Mouse (Mus musculus) embryonic facial prominence, embryonic 10.5 days (tissue): ENCODE data around the gene Gnai3. TPM values are rescaled to one million over a fixed set of nuclear protein-coding genes. Genes with fewer than 3 reads are reported as not detected.

ENCODE experiments used
- DNase-seq: peaks from one replicate; pipeline ENCODE4 v3.0.0-alpha.2; 2017; ENCODE audit warnings: low spot score
- H3K27ac ChIP-seq: fragments of 300-500 bp; sonication (generic); replicated peaks from 2 replicates; pipeline ENCODE4 v1.5.1; 2016; ENCODE audit warnings: mild to moderate bottlenecking
- H3K27me3 ChIP-seq: fragments of 300-500 bp; sonication (generic); replicated peaks from 2 replicates; pipeline ENCODE4 v1.6.1; 2016; ENCODE audit warnings: low read depth, mild to moderate bottlenecking; ENCODE audit not compliant: poor library complexity, severe bottlenecking
- H3K36me3 ChIP-seq: fragments of 300-500 bp; sonication (generic); replicated peaks from 2 replicates; pipeline ENCODE4 v1.6.1; 2016; ENCODE audit warnings: mild to moderate bottlenecking, moderate library complexity
- H3K4me1 ChIP-seq: fragments of 300-500 bp; sonication (generic); 2 replicates; pipeline ENCODE4 v1.6.1; 2016
- H3K4me3 ChIP-seq: fragments of 300-500 bp; sonication (generic); 2 replicates; pipeline ENCODE4 v1.5.1; 2016; ENCODE audit warnings: mild to moderate bottlenecking, moderate library complexity
- H3K9me3 ChIP-seq: fragments of 300-500 bp; sonication (generic); 2 replicates; pipeline ENCODE4 v1.6.1; 2016; ENCODE audit warnings: mild to moderate bottlenecking
- WGBS: fragments of 180-500 bp; shearing (Covaris S2); methylation state at CpG from one replicate; pipeline ENCODE4 v1.1.7; 2016; 5-methylcytosine and 5-hydroxymethylcytosine counted together
- polyA plus RNA-seq: library from polyadenylated mRNA; unstranded; fragments of >200 nt; fragmentation: Nextera tagmentation; extraction: Ambion mirVana; gene quantifications from 2 replicates; pipeline ENCODE4 v1.2.1, GENCODE M21; 2016

Gene Gnai3
- polyA plus RNA-seq, 1 experiment from 2014 or later = 194 TPM

DNA sequence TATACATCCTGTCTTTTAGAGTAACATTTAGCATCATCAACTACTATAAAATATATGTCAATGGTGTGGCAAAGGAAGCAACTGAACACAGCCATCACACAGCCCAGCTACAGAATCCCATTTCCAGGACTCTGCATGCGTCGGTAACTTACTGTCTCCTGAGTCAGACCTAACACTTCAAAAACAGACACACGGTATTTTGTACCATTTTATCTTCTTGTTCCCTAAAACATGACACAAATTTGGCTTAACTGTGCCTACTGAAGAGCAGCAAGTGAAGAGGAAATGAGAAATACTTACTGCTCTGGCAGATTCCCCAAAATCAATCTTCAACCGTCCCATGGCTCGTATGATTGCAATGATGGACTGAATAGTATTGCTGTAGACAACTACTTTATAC is 22.7 kb downstream of the Gnai3 start:
- H3K36me3 ChIP-seq = peaks cover 53% of the 10 kb centered on the region
- H3K4me1 ChIP-seq = peaks cover 3% of the 10 kb centered on the region
- WGBS = 95% methylated on average over 5 of the region's 5 CpGs
- H3K27ac ChIP-seq = no peak overlapping the region
- H3K4me3 ChIP-seq = no peak overlapping the region
- H3K27me3 ChIP-seq = no peaks in the 10 kb centered on the region
- no peaks in the 10 kb centered on the region for H3K9me3 ChIP-seq
- no peak for DNase-seq

DNA sequence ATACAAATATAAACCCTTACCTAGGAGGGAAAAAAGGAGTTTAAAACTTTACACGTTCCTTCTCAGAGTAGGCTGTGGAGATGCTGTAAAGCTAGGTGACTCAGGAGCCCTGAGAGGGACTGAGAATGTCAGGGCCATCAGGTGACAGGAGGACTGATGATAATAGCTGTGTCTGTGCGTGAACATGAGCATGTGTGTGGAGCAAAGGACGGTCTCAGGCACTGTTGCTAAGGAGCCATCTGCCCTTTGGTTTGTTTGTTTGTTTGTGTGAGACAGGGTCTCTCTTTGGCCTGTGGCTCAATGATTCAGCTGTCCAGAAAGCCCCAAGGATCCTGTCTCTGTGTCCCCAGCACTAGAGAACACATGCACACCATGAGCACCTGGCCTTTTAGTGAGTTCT is 24.8 kb downstream of the Gnai3 start:
- 89% methylated on average over 3 of the region's 3 CpGs for whole genome bisulfite sequencing
- no peaks in the 10 kb centered on the region for H3K27me3 ChIP-seq
- H3K27ac ChIP-seq = no peak overlapping the region
- no peaks in the 10 kb centered on the region for H3K4me1 ChIP-seq
- H3K36me3 ChIP-seq = peaks cover 73% of the 10 kb centered on the region
- no peak for DNase-seq
- no peaks in the 10 kb centered on the region for H3K9me3 ChIP-seq
- no peak overlapping the region for H3K4me3 ChIP-seq

DNA sequence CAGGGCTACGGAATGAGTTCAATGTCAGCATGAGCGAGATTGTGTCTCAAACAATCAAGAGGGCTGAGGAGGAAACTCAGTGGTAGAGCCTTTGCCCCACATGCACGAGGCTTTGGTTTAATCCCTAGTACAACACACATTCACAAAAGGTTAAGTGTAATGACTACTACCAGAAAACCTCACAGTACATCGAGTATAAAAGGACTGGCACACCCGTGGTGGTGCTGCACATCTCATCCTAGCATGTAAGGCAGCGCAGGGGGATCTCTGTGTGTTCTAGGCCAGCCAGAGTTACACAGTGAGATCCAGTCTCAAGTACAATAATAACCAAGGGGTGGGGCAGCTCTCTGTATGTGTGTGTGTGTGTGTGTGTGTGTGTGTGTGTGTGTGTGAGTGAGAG is 28.5 kb downstream of the Gnai3 start:
- no peaks in the 10 kb centered on the region for H3K9me3 ChIP-seq
- DNase-seq = no peak
- H3K27me3 ChIP-seq = no peaks in the 10 kb centered on the region
- no peak overlapping the region for H3K4me3 ChIP-seq
- H3K36me3 ChIP-seq = peaks cover 96% of the 10 kb centered on the region
- 92% methylated on average over 6 of the region's 6 CpGs for WGBS
- H3K27ac ChIP-seq = no peak overlapping the region
- no peaks in the 10 kb centered on the region for H3K4me1 ChIP-seq

DNA sequence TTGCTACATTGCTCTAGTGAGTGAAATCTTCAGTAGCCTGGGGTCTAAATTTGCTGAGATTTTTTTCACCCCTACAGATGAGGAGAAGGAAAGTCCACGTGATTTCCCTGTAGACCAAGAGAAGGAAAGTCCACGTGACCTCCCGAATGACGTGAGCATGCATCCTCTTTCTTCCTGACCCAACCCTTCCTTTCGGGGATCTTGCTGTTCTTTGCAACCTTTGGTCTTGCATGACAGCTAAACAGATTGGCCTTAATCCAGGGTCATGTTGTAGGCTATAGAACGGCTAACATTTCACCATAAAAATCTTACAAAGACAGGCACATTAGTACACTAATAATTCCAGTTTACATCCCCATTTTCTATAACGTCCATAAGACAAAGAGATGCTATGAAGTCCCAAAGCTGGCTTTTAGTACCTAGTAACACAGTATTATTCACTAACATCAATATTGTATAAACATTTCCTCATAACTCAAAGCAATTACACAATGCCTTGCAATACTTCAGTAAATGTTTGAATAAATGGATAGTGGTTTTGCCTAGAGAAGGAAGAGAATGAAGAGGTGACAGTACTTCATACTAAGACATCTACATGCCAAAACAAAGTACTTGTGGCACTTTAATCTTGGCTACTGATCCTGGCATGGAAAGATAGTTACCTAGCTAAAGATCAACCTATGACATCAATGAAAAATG is 32.2 kb downstream of the Gnai3 start:
- H3K27me3 ChIP-seq = no peaks in the 10 kb centered on the region
- H3K36me3 ChIP-seq = peaks cover 98% of the 10 kb centered on the region
- no peak for DNase-seq
- WGBS = 90% methylated on average over 7 of the region's 7 CpGs
- H3K4me1 ChIP-seq = no peaks in the 10 kb centered on the region
- no peak overlapping the region for H3K4me3 ChIP-seq
- H3K9me3 ChIP-seq = no peaks in the 10 kb centered on the region
- H3K27ac ChIP-seq = no peak overlapping the region

DNA sequence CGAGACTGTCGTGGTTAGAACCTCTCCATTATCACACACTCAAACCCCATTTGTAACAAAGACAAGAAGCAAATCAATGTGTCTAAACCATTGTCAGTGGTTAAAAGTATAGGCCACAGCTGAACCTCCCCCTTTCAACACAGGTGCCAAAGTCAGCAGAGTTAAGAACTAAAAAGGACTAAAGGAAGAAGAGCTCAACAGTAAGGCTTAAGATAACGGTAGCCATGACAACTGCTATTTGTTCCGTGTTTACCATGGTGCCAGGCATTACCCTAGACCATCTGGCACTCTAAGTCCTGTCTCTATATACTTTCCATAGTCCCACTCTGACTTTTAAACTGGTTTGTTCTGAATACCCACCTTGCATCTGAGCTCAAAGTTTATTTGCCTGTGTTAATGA is 33.3 kb downstream of the Gnai3 start:
- H3K9me3 ChIP-seq = no peaks in the 10 kb centered on the region
- no peak overlapping the region for H3K27ac ChIP-seq
- H3K4me1 ChIP-seq = no peaks in the 10 kb centered on the region
- no peaks in the 10 kb centered on the region for H3K27me3 ChIP-seq
- H3K4me3 ChIP-seq = no peak overlapping the region
- H3K36me3 ChIP-seq = peaks cover 98% of the 10 kb centered on the region
- DNase-seq = no peak
- WGBS = 91% methylated on average over 4 of the region's 4 CpGs

DNA sequence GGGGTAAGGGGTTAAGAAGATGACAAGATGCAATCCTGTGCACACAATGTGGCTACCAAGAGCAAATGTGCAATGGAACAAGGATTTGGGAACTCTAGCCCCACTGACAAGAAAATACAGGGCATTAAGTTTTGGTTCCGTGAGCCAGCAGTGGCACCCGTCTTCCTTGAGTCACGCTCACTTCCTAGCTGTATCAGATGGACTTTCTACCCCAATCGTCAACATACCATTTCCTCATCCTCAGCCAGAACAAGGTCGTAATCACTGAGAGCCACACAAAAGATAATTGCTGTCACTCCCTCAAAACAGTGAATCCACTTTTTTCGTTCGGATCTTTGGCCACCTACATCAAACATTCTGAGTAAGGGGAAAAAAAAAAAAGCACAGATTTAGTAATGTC is 33.7 kb downstream of the Gnai3 start:
- H3K9me3 ChIP-seq = no peaks in the 10 kb centered on the region

DNA sequence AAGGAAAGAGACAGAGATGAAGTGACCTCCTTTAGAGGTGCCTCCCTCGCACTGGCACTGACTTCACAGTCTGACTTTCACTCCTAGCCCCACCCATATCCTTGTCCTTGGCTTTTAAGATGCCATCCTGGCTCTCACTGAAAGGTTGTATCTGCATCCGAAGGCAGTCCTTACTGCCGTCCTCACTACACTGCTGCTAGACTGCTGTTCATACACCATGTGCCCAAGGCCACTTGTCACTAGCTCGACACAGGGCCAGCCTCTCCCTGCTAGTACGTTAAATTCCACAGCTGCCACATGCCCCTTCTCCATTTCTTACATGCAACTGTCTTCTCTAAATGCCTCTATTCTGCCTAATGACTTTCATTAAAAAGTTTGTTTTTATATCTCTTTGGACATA is 34.6 kb downstream of the Gnai3 start:
- Histone ChIP-seq H3K27ac (no peak overlapping the region), H3K4me1 (no peaks in the 10 kb centered on the region), H3K9me3 (no peaks in the 10 kb centered on the region), H3K36me3 (peaks cover 92% of the 10 kb centered on the region), H3K27me3 (no peaks in the 10 kb centered on the region), H3K4me3 (no peak overlapping the region)
- WGBS = 93% methylated on average over 5 of the region's 5 CpGs
- no peak for DNase-seq

More for the DNA sequence above, 33.7 kb downstream of the Gnai3 start:
- Histone ChIP-seq H3K27me3 (no peaks in the 10 kb centered on the region), H3K4me3 (no peak overlapping the region), H3K27ac (no peak overlapping the region), H3K36me3 (peaks cover 97% of the 10 kb centered on the region), H3K4me1 (no peaks in the 10 kb centered on the region)
- no peak for DNase-seq
- WGBS = 91% methylated on average over 7 of the region's 7 CpGs

DNA sequence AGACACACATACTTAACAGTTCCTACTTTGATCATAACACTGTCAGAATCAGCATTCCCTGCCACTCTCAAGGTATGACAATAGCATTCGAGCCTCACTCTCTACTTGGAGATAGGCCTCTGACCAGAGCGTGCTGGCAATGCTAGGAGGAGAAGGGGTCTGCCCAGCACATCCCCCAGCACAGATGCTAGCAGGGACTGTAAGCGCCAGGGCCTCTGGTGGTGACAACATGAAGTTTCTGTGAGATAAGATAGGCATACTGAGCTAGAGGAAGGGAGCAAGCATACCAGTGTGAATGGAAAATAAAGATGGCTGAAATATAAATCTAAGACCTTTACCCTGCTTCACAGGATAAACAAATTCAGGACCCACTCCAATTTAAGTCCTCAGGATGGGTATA is 40.7 kb downstream of the Gnai3 start:
- H3K36me3 ChIP-seq = peaks cover 48% of the 10 kb centered on the region
- 90% methylated on average over 3 of the region's 3 CpGs for WGBS
- DNase-seq = no peak

DNA sequence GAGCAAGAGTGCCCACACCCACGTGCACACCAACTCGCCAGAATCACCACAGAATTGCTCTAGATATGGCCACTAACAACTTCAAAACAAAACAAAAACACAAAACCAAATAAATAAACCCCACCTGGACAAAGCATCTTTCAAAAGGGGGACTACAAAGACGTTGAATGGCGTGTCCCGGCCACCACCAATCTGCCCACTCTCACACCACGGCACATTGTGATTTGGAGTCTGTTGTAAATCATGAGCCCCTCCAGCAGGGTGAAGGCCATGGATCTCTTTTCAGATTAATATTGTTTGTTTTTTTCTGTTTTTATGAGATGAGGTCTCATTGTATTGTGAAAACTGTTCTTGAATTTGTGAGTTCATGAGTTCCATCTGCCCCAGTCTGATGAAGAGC is 43.9 kb downstream of the Gnai3 start:
- Histone ChIP-seq H3K9me3 (no peaks in the 10 kb centered on the region), H3K27ac (no peak overlapping the region), H3K27me3 (no peaks in the 10 kb centered on the region), H3K4me3 (no peak overlapping the region), H3K4me1 (no peaks in the 10 kb centered on the region), H3K36me3 (peaks cover 18% of the 10 kb centered on the region)
- no peak for DNase-seq
- WGBS = 92% methylated on average over 6 of the region's 6 CpGs

More for the DNA sequence above, 40.7 kb downstream of the Gnai3 start:
- Histone ChIP-seq H3K27me3 (no peaks in the 10 kb centered on the region), H3K4me3 (no peak overlapping the region), H3K9me3 (no peaks in the 10 kb centered on the region), H3K27ac (no peak overlapping the region), H3K4me1 (no peaks in the 10 kb centered on the region)

DNA sequence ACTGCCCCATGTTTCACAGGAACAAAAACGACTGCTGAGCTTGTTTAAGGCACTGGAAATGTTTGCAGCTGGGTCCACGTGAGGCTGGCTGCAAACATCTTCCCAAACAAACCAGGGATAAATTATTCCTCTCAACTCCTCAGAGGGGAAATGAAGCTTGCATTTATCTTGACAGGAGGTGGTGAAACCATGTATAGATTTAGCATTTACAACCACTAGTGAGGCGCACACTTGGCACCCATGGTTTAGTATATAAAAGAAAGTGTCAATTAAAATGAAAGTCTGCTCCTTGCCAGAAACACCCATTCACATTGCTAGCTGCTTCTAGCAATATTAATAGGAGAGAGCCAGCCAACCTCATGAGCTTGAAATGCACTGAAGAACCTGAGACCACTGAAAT is 44.4 kb downstream of the Gnai3 start:
- 65% methylated on average over 3 of the region's 3 CpGs for WGBS
- Histone ChIP-seq H3K4me1 (no peaks in the 10 kb centered on the region), H3K36me3 (peaks cover 17% of the 10 kb centered on the region)

DNA sequence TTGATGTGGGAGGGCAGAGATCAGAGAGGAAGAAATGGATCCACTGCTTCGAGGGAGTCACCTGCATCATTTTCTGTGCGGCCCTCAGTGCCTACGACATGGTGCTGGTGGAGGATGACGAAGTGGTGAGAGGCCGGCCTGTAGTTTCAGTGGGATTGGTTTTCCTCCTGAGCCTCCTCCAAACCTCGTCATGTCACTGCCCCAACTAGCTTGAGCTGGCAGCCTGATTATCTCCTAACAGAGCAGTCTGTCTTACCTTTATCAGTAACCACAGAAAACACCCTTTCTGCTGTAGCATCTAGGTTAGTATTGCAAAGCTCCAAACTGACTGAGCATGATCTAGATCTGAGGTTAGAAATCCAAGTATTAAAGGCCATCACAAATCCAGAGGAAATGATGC is 47.6 kb downstream of the Gnai3 start:
- H3K36me3 ChIP-seq = no peaks in the 10 kb centered on the region
- 78% methylated on average over 6 of the region's 6 CpGs for WGBS
- no peak overlapping the region for H3K27ac ChIP-seq
- H3K9me3 ChIP-seq = no peaks in the 10 kb centered on the region
- no peaks in the 10 kb centered on the region for H3K27me3 ChIP-seq
- no peak for DNase-seq
- no peaks in the 10 kb centered on the region for H3K4me1 ChIP-seq
- H3K4me3 ChIP-seq = no peak overlapping the region

More for the DNA sequence above, 44.4 kb downstream of the Gnai3 start:
- Histone ChIP-seq H3K4me3 (no peak overlapping the region), H3K27ac (no peak overlapping the region), H3K9me3 (no peaks in the 10 kb centered on the region), H3K27me3 (no peaks in the 10 kb centered on the region)
- no peak for DNase-seq

DNA sequence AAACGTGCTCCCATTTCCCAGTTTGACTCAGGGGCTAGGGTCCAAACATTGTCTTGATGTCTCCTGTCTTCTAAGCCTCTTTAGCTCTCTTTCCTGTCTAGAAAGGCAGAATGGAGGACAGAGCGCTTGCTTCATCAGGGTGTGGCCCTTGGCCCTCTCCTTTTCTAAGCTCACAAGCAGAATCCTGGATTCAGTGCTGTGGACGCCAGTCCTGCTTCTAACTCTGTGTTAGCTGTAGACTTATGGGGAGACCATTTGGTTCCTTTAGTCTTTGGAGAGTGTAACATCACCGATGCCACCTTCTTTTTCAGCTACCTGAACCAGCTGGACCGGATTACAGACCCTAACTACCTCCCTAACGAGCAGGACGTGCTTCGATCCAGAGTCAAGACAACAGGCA is 48.3 kb downstream of the Gnai3 start:
- Histone ChIP-seq H3K4me3 (no peak overlapping the region), H3K27me3 (no peaks in the 10 kb centered on the region), H3K9me3 (no peaks in the 10 kb centered on the region), H3K36me3 (no peaks in the 10 kb centered on the region), H3K4me1 (no peaks in the 10 kb centered on the region), H3K27ac (no peak overlapping the region; the same call in 1 of the 2 replicates)
- WGBS = 77% methylated on average over 8 of the region's 8 CpGs
- DNase-seq = no peak

DNA sequence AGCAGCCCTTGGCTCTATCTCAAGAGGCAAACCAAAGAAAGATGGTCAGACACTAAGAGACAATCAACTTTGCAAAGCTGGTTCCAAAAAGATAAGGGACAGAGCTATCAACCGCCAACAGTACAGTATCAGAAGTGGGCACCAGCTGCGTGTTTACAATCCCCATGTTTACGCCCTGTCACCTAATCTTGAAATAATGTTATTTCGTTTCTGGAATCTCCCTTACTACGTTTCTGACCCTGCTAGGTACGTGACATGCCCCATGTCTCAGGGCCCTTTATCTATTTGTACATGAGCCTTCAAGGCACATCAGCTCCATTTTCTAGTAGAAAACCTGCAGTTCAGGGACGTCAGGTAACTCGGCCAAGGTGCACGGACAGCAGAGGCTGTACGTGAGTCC is 49.2 kb downstream of the Gnai3 start:
- WGBS = 88% methylated on average over 10 of the region's 10 CpGs
- Histone ChIP-seq H3K4me3 (no peak overlapping the region), H3K36me3 (no peaks in the 10 kb centered on the region), H3K27ac (no peak overlapping the region), H3K4me1 (no peaks in the 10 kb centered on the region), H3K27me3 (no peaks in the 10 kb centered on the region), H3K9me3 (no peaks in the 10 kb centered on the region)
- DNase-seq = no peak
